Mouse (Mus musculus) layer of hippocampus, adult 2 months (tissue): ENCODE measurements around the gene 2810408A11Rik. TPM values are rescaled to one million over a fixed set of nuclear protein-coding genes. Genes with fewer than 3 reads are reported as not detected.

Source experiments
- DNase-seq, 2 experiments: peaks; one replicate each; pipeline ENCODE4 v3.0.0; 2022; ENCODE audit warnings: low spot score in 2 of 2
- H3K27ac ChIP-seq: fragments of 200-600 bp; 2 replicates; pipeline ENCODE4 v1.8.1; 2022
- H3K4me3 ChIP-seq: fragments of 200-600 bp; 2 replicates; pipeline ENCODE4 v1.8.1; 2022; ENCODE audit warnings: mild to moderate bottlenecking
- CTCF ChIP-seq: fragments of 200-600 bp; conservative IDR thresholded peaks from 2 replicates; pipeline ENCODE4 v1.8.1; 2022; ENCODE audit warnings: antibody characterized with exemption, mild to moderate bottlenecking, moderate library complexity
- total RNA-seq, 2 experiments: library from RNA; stranded (reverse); gene quantifications; 2 replicates each; pipeline ENCODE4 v1.2.3; 2021

The 2810408A11Rik gene
- total RNA-seq, 2 experiments from 2014 or later, result 0.64 to 1.0 TPM

DNA sequence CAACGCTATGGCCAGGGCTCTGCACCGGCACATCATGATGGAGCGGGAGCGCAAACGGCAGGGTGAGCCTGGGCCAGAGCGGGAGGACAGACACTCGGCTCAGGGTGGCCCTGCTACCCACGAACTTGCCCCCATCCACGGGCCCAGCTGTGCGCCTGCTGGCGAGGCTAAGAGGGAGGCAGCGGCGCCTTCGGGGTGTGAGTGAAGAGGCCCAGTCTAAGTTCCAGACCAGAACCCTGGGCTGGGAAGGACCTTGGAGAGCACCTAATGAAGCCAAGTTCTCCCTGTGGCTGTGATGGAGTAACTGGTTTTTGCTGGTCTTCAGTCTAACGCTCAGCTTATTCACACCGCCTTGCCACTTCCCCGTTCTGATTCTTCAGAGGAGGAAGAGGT lies 13.6 kb upstream of the 2810408A11Rik start:
- no peak for DNase-seq
- H3K27ac ChIP-seq, result peak overlapping the region; percentile 99
- no peak for TF ChIP-seq CTCF
- peak overlapping the region; percentile 83 for H3K4me3 ChIP-seq

DNA sequence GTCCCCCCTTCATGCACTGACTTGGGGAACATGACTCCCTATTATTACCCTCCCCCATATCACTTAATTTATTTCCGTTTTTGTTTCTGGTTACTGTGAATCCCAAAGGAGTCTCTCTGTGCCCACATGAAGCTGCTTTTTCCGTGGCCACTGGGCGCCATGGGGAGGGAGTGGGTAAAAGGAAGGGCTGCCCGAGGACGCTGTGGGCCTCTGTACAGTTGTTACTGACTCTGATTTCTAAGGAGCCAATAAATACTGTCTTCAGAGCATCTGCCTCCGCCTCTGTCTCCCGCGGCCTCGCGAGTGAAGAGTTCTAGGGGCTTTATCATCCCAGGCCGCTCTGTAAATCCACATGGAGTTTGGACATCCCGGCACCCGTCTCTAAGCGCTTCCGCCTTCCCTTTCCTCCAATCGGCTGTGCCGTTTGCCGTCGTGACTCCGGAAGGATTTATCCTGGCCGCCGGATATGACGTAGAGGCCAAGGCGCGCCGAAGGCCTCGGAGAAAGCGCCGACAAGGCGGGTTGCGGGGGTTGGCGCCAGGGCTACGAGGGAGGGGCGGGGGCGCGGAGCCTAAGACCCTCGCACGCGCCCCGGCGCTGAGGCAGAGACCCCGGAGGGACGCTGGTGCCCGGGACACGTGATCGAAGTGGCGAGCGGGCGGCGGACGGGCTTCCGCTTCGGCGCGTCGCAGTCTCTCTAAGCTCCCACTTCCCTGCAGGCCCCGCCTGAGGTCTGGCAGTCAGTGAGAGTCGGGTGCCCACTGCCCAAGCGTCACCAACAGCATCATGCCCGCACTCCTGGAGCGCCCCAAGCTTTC lies 13.0 kb upstream of the 2810408A11Rik start, which contains the start of gene Gps2:
Gene Gps2, plus strand, starts transcription at position 335 of the 818 bp plus-strand sequence.
- no peak for TF ChIP-seq CTCF

DNA sequence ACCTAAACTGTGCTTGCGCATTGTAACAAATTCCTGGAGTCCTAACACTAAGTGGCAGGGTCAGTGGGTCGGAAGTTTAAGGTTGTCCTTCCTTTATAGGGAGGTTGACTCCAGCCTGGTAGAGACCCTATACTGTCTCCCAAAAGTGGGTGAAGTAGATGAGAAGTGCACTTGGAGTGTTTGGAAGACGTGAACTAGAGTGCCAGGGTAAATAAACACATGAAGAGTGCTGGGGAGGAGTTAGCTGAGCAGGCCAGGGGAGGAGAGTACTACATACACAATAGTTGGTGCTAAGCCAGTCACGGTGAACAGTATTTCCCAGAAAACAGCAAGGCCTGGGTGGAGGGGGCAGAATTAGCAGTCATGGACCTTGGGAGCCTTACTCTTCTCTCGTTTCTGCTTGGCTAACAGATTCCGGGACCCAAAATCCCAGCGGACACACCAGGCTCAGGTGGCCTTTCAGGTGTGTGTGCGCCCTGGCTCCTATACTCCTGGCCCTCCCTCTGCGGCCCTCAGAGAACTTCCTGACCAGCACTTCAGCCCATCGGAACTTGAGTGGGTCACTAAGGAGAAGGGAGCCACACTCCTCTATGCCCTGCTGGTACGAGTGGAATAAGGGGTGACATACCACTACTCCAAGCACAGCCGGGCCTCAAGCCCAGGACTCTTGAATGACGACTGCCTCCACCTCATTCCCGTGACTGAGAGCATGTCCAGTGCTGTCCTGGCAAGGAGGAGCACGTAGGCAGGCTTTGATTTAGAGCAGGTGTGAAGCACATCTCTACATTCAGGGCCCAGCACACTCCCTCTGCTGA lies 12.1 kb upstream of the 2810408A11Rik start:
- Histone ChIP-seq H3K4me3 (peak overlapping the region; percentile 83), H3K27ac (peak overlapping the region; percentile 99)
- DNase-seq, result no peak
- TF ChIP-seq CTCF, result no peak

More for the DNA sequence above, 13.0 kb upstream of the 2810408A11Rik start, which contains the start of gene Gps2:
- DNase-seq, result peak; percentile 92 to 93
- Histone ChIP-seq H3K4me3 (peak within 1 kb of the TSS; percentile 83), H3K27ac (peak within 1 kb of the TSS; percentile 99)

- no peak for DNase-seq
- TF ChIP-seq CTCF, result no peak
- Histone ChIP-seq H3K4me3 (no peak overlapping the region), H3K27ac (no peak overlapping the region)
Observed at GRCm38 (mm10) chr11:69911701-69912100, 10.9 kb upstream of the 2810408A11Rik start.

DNA sequence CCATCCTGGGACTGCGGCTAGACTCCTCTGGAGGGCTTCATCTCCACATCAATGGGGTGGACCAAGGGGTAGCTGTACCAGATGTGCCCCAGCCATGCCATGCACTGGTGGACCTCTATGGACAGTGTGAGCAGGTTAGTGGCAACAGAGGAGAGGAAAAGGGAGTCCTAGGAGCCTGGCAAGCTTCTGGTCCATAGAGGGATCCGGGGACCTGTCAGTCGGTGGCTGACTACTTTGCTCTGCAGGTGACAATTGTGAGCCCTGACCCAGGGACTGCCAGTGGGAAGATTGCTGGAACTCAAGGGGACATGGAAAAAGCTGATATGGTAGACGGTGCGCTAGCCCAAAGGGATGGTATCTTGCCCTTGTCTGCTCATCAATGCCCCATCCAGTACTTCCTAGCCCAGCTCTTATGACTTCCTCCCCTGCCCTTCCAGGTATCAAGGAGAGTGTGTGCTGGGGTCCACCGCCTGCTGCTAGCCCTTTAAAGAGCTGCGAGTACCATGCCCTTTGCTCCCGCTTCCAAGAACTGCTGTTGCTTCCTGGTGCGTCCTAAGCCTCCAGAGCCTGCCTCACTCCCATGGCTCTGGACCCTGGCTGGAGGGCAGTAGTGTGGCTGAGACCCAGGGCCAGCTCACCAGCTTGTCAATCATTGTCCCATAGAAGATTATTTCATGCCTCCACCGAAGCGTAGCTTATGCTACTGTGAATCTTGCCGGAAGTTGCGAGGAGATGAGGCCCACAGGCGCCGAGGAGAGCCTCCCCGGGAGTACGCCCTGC lies 10.2 kb upstream of the 2810408A11Rik start:
- DNase-seq, result no peak
- Histone ChIP-seq H3K27ac (no peak overlapping the region), H3K4me3 (no peak overlapping the region)
- no peak for TF ChIP-seq CTCF

- no peak for TF ChIP-seq CTCF
- Histone ChIP-seq H3K4me3 (no peak overlapping the region), H3K27ac (no peak overlapping the region)
- DNase-seq, result no peak
Observed at GRCm38 (mm10) chr11:69910177-69910576, 9.4 kb upstream of the 2810408A11Rik start.

- H3K4me3 ChIP-seq, result no peak overlapping the region
- DNase-seq, result no peak
- H3K27ac ChIP-seq, result no peak overlapping the region
- TF ChIP-seq CTCF, result no peak
Observed at GRCm38 (mm10) chr11:69909174-69909573, 8.4 kb upstream of the 2810408A11Rik start.

- Histone ChIP-seq H3K27ac (no peak overlapping the region), H3K4me3 (no peak overlapping the region)
- no peak for DNase-seq
- TF ChIP-seq CTCF, result no peak
Observed at GRCm38 (mm10) chr11:69908645-69909044, 7.9 kb upstream of the 2810408A11Rik start.

- DNase-seq, result no peak
- no peak for TF ChIP-seq CTCF
- Histone ChIP-seq H3K27ac (no peak overlapping the region), H3K4me3 (no peak overlapping the region)
Observed at GRCm38 (mm10) chr11:69904311-69904710, 3.5 kb upstream of the 2810408A11Rik start.

GRCm38 (mm10) chr11:69902972-69903371 lies 2.2 kb upstream of the 2810408A11Rik start:
- no peak for TF ChIP-seq CTCF
- no peak for DNase-seq
- Histone ChIP-seq H3K27ac (no peak overlapping the region), H3K4me3 (peak overlapping the region; percentile 72; the same call in 1 of the 2 replicates)

DNA sequence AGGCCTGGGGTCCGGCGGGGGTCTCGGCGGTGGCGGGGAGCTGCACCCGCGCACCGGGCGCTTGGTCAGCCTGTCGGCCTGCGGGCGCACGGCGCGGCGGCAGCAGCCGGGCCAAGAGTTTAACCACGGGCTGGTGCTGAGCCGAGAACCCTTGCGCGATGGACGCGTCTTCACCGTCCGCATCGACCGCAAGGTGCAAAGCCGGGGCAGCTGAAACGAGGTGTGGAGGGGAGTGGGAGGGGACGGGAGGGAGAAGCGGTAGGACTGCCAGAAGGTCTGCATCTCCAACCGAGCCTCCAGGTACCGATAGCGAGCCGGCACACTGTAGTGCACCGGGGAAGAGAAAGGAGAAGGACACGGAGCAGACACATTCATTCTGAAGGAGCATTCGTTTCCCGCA lies 1.2 kb upstream of the 2810408A11Rik start:
- DNase-seq, result no peak
- Histone ChIP-seq H3K27ac (peak overlapping the region; percentile 94), H3K4me3 (peak overlapping the region; percentile 72)
- TF ChIP-seq CTCF, result no peak

- no peak for TF ChIP-seq CTCF
Observed at GRCm38 (mm10) chr11:69901406-69901846, 639 bp upstream of the 2810408A11Rik start.

DNA sequence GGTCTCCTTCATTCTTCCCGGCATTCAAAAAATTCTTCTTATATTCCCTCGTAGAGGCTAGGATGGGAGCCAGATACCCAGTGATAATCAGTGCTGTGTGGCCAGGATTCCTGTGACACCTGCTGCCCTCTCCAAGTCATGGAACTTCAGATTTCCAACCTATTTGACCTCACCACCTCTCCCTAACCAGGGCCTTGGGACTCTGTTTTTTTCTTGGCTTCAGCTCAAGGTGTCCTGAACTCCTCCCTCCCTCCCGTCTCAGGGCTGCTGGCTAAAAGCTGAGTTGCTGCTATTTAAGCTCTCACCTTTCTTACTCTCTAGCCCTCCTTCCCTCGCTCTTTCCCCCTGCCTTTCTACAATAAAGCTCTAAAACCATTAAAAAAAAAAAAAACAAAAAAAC lies 917 bp downstream of the 2810408A11Rik start:
- DNase-seq, result no peak
- no peak for TF ChIP-seq CTCF
- Histone ChIP-seq H3K4me3 (no peak overlapping the region), H3K27ac (no peak overlapping the region)

More at GRCm38 (mm10) chr11:69901406-69901846, 639 bp upstream of the 2810408A11Rik start:
- peak; percentile 95 to 98 for DNase-seq
- Histone ChIP-seq H3K4me3 (peak overlapping the region; percentile 72), H3K27ac (peak overlapping the region; percentile 94)
